Mouse (Mus musculus) E14TG2a.4 (cell line): Measurements from ENCODE around the gene Atp6v0b.

Experiments used
- CTCF ChIP-seq: conservative IDR thresholded peaks from 2 replicates; pipeline ENCODE4 v1.5.1; 2014; ENCODE audit warnings: low read length
- NANOG ChIP-seq: IDR thresholded peaks from 2 replicates; pipeline ENCODE4 v1.6.1; 2014; ENCODE audit warnings: borderline replicate concordance, low read length, mixed read lengths
- POU5F1 ChIP-seq: IDR thresholded peaks from 2 replicates; pipeline ENCODE4 v1.6.1; 2014; ENCODE audit warnings: low read length, borderline replicate concordance

GRCm38 (mm10) chr4:117926545-117927482 lies 39.7 kb upstream of the Atp6v0b start:
- TF ChIP-seq CTCF (no peak), NANOG (no peak), POU5F1 (no peak)
